Mouse (Mus musculus) liver, embryonic 11.5 days (tissue): ENCODE results near the gene Tor1aip2. TPM values are rescaled to one million over a fixed set of nuclear protein-coding genes. Genes with fewer than 3 reads are reported as not detected.
A peak's percentile ranks its signal among the peaks of the same experiment; 100 is the strongest.

Experiments used
- ATAC-seq: fragments of 200-750 bp; cut with Nextera tagmentation; replicated peaks from 2 replicates; pipeline ENCODE4 v1.8.0; 2017; ENCODE audit warnings: moderate number of reproducible peaks, mild to moderate bottlenecking, moderate TSS enrichment, moderate library complexity; ENCODE audit not compliant: low FRiP score
- DNase-seq: peaks from one replicate; pipeline ENCODE4 v3.0.0-alpha.2; 2017; ENCODE audit warnings: low spot score
- H3K27ac ChIP-seq: fragments of 300-500 bp; sonication (generic); 2 replicates; pipeline ENCODE4 v1.5.1; 2014; ENCODE audit warnings: mild to moderate bottlenecking, low read depth, low read length, control low read depth
- H3K27me3 ChIP-seq: fragments of 300-500 bp; sonication (generic); replicated peaks from 2 replicates; pipeline ENCODE4 v1.6.1; 2014; ENCODE audit warnings: low read length, mixed read lengths; ENCODE audit not compliant: control insufficient read depth, insufficient read depth
- H3K36me3 ChIP-seq: fragments of 300-500 bp; sonication (generic); 2 replicates; pipeline ENCODE4 v1.6.1; 2014; ENCODE audit warnings: mild to moderate bottlenecking, low read length, moderate library complexity, mixed read lengths; ENCODE audit not compliant: control insufficient read depth, insufficient read depth
- H3K4me1 ChIP-seq: fragments of 300-500 bp; sonication (generic); replicated peaks from 2 replicates; pipeline ENCODE4 v1.6.1; 2014; ENCODE audit warnings: low read length, mixed read lengths; ENCODE audit not compliant: control insufficient read depth, insufficient read depth
- H3K4me2 ChIP-seq: fragments of 300-500 bp; sonication (generic); 2 replicates; pipeline ENCODE4 v1.6.1; 2014; ENCODE audit warnings: mild to moderate bottlenecking, control low read depth, moderate library complexity
- H3K4me3 ChIP-seq: fragments of 300-500 bp; sonication (generic); 2 replicates; pipeline ENCODE4 v1.5.1; 2014; ENCODE audit warnings: low read depth, low read length, control low read depth
- H3K9ac ChIP-seq: fragments of 300-500 bp; sonication (generic); 2 replicates; pipeline ENCODE4 v1.6.1; 2014; ENCODE audit warnings: low read depth, low read length, control low read depth
- H3K9me3 ChIP-seq: fragments of 300-500 bp; sonication (generic); 2 replicates; pipeline ENCODE4 v1.6.1; 2016; ENCODE audit warnings: low read length, inconsistent platforms, mixed read lengths; ENCODE audit not compliant: control insufficient read depth
- WGBS: fragments of 180-500 bp; shearing (Covaris S2); extraction: QIAGEN DNeasy Blood & Tissue Kit; methylation state at CpG from one replicate; pipeline ENCODE4 v1.1.7; 2014; 5-methylcytosine and 5-hydroxymethylcytosine counted together
- polyA plus RNA-seq: library from polyadenylated mRNA; unstranded; fragments of >200 nt; fragmentation: Nextera tagmentation; extraction: Ambion mirVana; gene quantifications from 2 replicates; pipeline ENCODE4 v1.2.1, GENCODE M21; 2014

Gene Tor1aip2
- polyA plus RNA-seq, 1 experiment from 2014 or later, result 92.8 TPM

- DNase-seq (no peak), ATAC-seq (no peak)
- Histone ChIP-seq H3K36me3 (no peaks in the 10 kb centered on the region), H3K27ac (no peak overlapping the region), H3K9ac (no peak overlapping the region), H3K9me3 (no peaks in the 10 kb centered on the region), H3K27me3 (no peaks in the 10 kb centered on the region), H3K4me3 (no peak overlapping the region), H3K4me1 (peaks cover 4% of the 10 kb centered on the region; the same call in 1 of the 2 replicates), H3K4me2 (no peak overlapping the region)
- 52% methylated on average over 10 of the region's 10 CpGs for WGBS
These were observed 73.2 kb downstream of the Tor1aip2 start for GRCm38 (mm10) chr1:156108400-156108799.

DNA sequence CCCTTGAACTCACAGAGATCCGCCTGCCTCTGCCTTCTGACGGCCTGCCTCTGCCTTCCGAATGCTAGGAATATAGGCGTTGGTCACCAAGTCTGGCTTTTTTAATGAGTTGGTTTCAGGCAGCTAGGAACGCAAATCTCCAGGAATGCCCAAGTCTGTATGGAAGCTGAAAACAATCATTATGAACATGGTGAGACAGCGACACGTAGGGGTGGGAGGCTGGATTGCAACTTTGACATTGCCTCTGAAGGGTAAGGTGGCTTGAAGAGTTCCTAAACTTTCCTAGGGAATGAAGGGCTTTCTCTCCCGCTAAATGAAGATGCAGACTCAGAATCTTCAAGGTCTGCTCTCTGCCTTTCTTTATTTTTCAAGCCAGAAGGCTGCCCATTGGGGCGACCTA is 75.9 kb downstream of the Tor1aip2 start:
- no peak overlapping the region for H3K4me3 ChIP-seq
- no peak for DNase-seq
- WGBS, result 74% methylated on average over 9 of the region's 9 CpGs

DNA sequence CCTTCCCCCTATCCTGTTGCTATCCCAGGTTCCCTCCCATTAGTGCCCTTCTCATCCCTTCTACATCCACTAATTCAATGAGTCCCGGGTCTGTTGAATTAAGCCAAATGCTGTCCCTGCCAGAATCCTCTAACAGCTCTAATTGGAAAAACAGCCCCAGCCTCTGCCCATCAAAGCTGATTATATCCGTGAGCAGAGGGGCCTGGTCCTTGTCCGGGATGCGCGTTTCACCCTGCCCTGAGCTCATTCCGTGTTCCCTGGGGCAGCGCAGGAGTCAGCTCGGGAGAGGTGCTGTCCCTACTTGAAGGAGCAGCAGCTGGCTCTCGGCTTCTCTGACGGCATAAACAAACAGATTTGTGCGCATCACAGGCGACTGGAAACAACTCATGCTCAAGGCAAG is 76.5 kb downstream of the Tor1aip2 start:
- WGBS, result 50% methylated on average over 12 of the region's 12 CpGs
- Histone ChIP-seq H3K27ac (no peak overlapping the region), H3K4me1 (peaks cover 29% of the 10 kb centered on the region), H3K9ac (no peak overlapping the region), H3K9me3 (no peaks in the 10 kb centered on the region), H3K4me3 (no peak overlapping the region), H3K4me2 (no peak overlapping the region), H3K36me3 (no peaks in the 10 kb centered on the region), H3K27me3 (no peaks in the 10 kb centered on the region)
- ATAC-seq (no peak), DNase-seq (no peak)

More for the DNA sequence above, 75.9 kb downstream of the Tor1aip2 start:
- H3K27me3 ChIP-seq, result no peaks in the 10 kb centered on the region
- no peak overlapping the region for H3K27ac ChIP-seq
- no peaks in the 10 kb centered on the region for H3K9me3 ChIP-seq
- H3K4me1 ChIP-seq, result peaks cover 26% of the 10 kb centered on the region
- no peak overlapping the region for H3K4me2 ChIP-seq
- H3K36me3 ChIP-seq, result no peaks in the 10 kb centered on the region
- no peak overlapping the region for H3K9ac ChIP-seq
- ATAC-seq, result no peak

DNA sequence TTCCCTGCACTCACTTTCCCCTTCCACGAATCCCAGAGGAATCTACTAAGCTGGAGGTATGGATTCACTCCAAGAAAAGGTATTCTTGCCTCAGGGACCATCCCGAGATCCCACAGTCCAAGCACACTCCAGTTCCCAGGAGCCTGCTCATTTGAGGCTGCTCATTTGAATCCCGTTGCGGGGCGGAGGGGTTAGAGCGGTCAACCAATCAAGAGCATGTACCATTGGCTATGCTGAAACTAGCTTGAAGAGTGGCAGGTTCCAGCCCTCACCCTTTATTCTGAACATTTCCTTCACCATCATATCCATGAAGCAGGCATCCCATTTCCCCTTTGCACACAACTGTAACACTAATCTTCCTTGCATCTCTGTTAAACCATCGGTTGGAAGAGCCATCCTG is 76.9 kb downstream of the Tor1aip2 start:
- Histone ChIP-seq H3K36me3 (no peaks in the 10 kb centered on the region), H3K4me2 (no peak overlapping the region), H3K4me1 (peaks cover 29% of the 10 kb centered on the region), H3K27ac (no peak overlapping the region), H3K9me3 (no peaks in the 10 kb centered on the region), H3K9ac (no peak overlapping the region), H3K4me3 (no peak overlapping the region), H3K27me3 (no peaks in the 10 kb centered on the region)
- no peak for DNase-seq
- ATAC-seq, result no peak
- WGBS, result 69% methylated on average over 7 of the region's 7 CpGs

GRCm38 (mm10) chr1:156113884-156114499 is 78.8 kb downstream of the Tor1aip2 start:
- peaks cover 29% of the 10 kb centered on the region for H3K4me1 ChIP-seq
- H3K9me3 ChIP-seq, result no peaks in the 10 kb centered on the region
- peak; percentile 84 for ATAC-seq
- peak overlapping the region; percentile 38; the same call in 1 of the 2 replicates for H3K9ac ChIP-seq
- peak overlapping the region; percentile 59; the same call in 1 of the 2 replicates for H3K27ac ChIP-seq
- H3K4me2 ChIP-seq, result peak overlapping the region; percentile 33; the same call in 1 of the 2 replicates
- no peaks in the 10 kb centered on the region for H3K36me3 ChIP-seq
- DNase-seq, result no peak
- no peak overlapping the region for H3K4me3 ChIP-seq
- 40% methylated on average over 8 of the region's 8 CpGs for WGBS
- H3K27me3 ChIP-seq, result no peaks in the 10 kb centered on the region

GRCm38 (mm10) chr1:156116770-156117169 is 81.6 kb downstream of the Tor1aip2 start:
- Histone ChIP-seq H3K27me3 (no peaks in the 10 kb centered on the region), H3K9ac (no peak overlapping the region), H3K4me3 (no peak overlapping the region), H3K4me2 (no peak overlapping the region), H3K4me1 (peaks cover 29% of the 10 kb centered on the region), H3K36me3 (no peaks in the 10 kb centered on the region), H3K9me3 (no peaks in the 10 kb centered on the region), H3K27ac (no peak overlapping the region)
- ATAC-seq (peak; percentile 67; the same call in 1 of the 2 replicates), DNase-seq (no peak)
- WGBS, result 12% methylated on average over 3 of the region's 3 CpGs

Other genes with a start within 250 kb of the Tor1aip2 start
- 22.4 and 26.3 TPM in 2 replicates for gene Qsox1, start 222.5 kb upstream of the Tor1aip2 start, polyA plus RNA-seq
- gene Cep350, start 62.1 kb upstream of the Tor1aip2 start, polyA plus RNA-seq, result 4.9 and 5.6 TPM in 2 replicates
- 29.3 and 31.7 TPM in 2 replicates for gene Tor1aip1, start 1.1 kb downstream of the Tor1aip2 start, polyA plus RNA-seq
- 0.26 and 0.43 TPM in 2 replicates for gene Fam163a, start 169.6 kb downstream of the Tor1aip2 start, polyA plus RNA-seq